Mouse (Mus musculus) embryo, embryonic 9.5 days (tissue): ENCODE results near the gene Adcy3.

ENCODE experiments used
- DNase-seq: peaks from one replicate; pipeline ENCODE4 v3.0.0-alpha.2; 2017; ENCODE audit errors: extremely low spot score

Adcy3 gene

GRCm38 (mm10) chr12:4132941-4133846, at the start of gene Adcy3:
Gene Adcy3 (plus strand): TSS chr12:4133103.
- DNase-seq: peak; percentile 68

DNA sequence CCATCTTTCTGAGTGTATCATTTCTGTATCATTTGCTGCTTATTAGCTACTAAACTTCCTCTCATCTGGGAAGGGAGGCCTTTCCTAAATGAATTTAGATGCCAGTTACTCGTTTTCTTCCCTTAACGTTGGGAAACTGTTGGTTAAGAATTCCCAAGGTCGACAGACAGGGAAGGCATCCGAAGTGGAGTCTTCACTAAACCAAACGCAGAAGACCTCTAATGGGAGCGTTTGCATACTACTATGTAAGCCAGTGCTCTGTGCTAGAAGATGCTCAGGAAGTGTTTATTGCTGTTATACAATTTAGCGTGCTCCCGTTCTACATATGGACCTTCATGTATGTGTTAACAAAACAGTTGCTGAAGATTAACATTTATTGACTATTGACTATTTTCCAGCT, 49.5 kb upstream of the Adcy3 start:
- DNase-seq: no peak

DNA sequence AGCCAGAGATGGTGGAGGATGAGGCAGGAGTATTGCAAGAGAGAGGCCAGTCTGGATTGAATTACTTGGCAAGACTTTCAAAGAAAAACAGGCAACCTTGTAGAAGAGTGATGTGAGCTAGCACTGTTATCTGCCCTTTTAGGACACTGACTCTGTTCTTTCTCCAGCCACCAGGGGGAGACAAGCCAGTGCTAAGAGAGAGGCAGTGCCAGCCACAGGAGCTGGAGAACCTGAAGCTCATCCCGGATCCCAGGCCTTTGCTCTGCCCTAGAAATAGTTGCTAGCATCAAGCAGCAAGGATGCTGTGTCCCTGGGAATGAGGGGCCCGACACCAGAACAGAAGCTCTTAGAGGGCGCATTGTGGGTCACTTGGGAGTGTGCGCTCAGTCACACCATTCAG, 25.5 kb upstream of the Adcy3 start:
- DNase-seq: peak; percentile 64

DNA sequence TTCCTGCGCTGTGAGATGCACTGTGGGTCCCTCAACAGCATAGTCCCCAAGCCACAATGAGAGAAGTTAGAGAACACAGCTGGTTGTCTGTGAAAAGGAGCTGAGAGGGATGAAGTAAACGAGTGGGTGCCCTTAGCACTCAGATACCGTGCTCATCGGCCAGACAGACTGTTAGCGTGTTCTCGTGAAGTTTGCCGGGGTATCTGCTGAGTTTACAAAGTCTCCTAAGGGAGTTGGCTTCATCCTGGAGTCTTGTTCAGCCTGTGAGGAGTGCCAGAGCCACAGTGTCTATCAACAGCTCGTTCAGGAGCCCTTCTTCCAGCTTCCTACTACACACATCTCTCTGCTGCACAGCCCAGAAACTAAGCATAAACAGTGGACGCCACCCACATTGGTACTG, 16.8 kb upstream of the Adcy3 start:
- DNase-seq: no peak

DNA sequence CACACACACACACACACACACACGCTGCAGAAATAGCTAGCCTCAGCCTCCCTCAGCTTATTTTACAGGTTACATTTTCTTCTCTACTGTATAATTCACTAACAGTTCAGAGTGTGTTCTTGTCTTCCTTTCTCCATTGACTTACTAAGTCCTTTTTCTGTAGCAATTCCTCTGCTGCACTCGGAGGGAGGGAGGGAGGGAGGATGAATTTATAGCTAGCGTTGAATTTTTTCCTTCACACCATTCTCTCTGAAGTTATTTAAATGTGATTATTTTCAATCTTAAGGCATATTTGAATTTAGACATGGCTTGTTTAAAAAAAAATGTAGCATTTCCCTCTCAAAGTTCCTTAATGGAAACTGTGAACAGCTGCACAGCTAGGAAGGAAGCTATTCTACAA, 15.8 kb upstream of the Adcy3 start:
- DNase-seq: no peak

DNA sequence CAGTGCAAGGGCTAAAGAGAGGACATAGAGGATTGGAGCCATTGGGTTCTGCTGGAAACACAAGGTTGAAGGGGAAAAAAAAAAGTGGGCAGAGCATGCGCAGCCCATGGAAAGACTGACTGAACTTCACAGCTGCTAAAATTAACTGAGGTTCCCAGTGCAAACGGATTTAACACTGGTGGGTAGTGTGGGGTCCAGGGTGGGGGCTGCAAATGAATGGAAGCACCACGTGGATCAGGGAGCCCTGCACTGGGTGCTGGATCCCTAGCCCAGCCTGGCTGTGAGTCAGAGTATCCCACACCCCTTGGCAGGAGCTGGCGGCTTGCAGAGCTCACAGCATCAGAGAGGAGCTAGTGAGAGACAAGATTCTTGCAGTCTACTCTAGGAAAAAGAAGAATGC, 15.3 kb upstream of the Adcy3 start:
- no peak for DNase-seq

- no peak for DNase-seq
These were observed 5.6 kb upstream of the Adcy3 start for GRCm38 (mm10) chr12:4127346-4127745.

DNA sequence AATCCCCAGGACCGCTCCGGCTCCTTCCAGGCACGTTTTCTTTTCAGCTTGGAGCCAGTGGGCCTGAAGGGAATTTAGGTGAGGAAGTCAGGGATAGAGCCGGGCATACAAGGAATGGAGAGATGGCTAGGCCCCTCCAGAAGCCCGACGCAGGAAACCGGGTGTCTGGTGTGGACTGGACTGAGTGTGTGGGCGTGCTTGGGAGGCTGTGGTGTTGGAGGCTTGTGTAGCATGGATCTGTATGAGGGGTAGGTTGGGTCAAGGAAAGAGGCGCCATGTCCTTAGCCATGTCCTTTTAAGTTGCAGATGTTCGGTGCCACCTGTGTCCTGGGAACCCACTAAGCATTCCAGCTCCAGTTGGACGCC, 927 bp downstream of the Adcy3 start:
- no peak for DNase-seq

- DNase-seq: no peak
These were observed 10.3 kb downstream of the Adcy3 start for GRCm38 (mm10) chr12:4143179-4143578.

DNA sequence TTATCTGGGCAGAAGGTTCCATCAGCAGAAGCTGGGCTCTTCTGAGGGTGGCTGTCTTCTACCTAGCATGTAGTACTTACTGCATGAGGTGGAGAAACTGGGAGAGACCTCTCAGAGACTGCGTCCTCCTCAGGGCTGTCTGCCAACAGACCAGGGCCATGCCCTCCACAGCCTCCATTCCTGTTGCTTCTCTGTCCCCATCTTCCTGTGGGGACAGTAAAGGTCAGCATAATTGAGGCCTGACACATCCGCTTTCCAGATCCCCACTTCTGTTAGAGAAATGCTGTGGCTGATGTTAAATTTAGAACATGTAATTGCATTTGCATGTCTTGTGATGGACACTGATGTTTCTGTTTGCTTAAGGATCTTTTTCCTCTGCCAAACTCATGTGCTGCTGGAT, 18.0 kb downstream of the Adcy3 start:
- no peak for DNase-seq

DNA sequence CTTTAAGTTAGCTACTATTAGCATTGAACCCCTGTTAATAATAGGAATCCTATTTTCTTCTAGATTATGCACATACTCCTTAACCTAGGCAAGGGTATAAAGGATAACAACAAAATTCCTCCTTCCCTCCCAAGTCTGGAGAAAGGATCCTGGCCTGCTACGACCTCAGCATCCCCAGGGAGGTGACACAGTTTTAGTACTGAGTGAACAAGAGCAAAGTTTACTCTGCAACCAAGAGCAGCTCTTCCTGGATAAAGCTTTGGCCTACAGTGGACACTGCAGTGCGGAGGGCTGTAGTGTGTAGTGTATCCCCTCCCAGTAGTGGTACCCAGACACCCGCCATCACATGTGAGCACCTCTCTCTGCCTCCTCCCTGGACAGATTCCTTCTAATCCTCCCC, 19.1 kb downstream of the Adcy3 start:
- no peak for DNase-seq

DNA sequence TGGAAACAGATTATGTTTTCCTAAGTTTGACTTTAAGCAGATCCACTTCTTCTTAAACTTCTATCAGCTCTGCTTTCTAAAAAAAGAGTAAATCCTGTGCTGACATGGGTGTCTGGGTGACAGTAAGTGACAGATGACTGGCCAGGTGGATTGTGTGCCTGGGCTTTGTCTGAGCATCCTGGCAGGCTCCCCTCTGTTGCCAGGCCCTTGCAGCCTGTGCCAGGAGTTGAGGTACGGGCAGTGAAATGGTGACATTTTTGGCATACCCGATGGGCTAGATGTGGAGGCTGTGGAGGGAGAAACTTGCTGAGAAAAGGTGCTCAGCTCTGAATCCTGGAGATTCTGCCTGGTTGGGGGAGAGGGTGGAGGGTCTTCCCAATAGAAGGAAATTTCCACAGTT, 24.6 kb downstream of the Adcy3 start:
- DNase-seq: no peak

GRCm38 (mm10) chr12:4158179-4158578, 25.3 kb downstream of the Adcy3 start:
- DNase-seq: no peak

- DNase-seq: no peak
These were observed 26.1 kb downstream of the Adcy3 start for GRCm38 (mm10) chr12:4158868-4159632.

GRCm38 (mm10) chr12:4160322-4160721, 27.4 kb downstream of the Adcy3 start:
- no peak for DNase-seq

DNA sequence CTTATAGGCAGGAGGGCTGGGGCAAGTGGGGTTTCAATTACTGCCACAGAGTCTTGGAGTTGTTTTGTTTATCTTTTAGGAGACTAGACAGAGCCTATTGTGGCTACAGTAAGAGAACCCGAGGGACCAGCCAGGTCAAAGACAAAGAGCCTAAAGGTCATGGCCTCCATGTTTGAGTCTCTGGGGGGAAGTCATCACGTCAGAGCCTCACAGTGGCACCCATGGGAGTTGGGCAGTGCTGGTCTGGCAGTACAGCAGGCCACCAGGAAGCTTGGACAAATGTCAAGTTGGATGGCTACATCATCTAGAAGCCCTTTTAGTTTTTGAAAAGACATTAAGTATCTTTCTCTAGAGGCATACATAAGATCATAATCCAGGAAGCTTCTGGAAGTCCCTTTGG, 30.0 kb downstream of the Adcy3 start:
- DNase-seq: no peak

DNA sequence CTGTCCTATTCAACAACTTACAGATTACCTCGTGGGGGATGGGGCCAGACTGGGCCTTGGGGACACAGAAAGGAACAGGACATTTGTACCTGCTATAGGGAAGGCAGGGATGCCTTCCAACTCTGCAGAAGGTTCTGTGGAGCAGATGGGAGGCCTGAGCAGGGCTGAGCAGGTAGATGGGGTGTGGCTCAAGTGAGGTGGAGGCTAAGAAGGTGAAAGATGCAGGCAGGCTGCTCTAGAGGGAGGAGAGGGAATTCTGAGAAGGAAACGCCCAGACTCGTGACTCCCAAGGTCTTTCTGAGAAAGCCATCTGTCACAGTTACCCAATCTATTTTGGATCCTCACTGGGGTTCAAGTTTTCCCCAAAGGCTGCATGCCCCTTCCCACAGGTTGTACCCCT, 34.1 kb downstream of the Adcy3 start:
- DNase-seq: no peak

DNA sequence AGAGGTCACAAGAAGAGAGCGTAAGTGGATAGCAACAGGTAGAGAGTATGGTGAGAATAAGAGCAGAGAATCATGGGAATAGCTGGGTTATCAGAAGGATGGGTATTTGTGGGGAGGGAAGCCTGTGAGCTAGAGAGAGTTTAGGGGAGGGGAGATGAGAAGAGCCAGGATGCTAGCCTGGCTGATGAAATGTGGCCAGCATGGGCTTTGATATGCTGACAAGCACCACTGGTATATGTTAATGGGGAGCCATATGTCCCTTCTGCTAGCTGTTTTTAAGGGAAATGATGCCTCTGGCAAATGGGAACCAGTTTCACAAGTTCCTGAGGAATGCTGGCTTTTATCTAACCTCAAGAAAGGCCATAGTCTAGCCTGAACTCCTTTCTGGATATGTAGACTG, 36.2 kb downstream of the Adcy3 start:
- no peak for DNase-seq

DNA sequence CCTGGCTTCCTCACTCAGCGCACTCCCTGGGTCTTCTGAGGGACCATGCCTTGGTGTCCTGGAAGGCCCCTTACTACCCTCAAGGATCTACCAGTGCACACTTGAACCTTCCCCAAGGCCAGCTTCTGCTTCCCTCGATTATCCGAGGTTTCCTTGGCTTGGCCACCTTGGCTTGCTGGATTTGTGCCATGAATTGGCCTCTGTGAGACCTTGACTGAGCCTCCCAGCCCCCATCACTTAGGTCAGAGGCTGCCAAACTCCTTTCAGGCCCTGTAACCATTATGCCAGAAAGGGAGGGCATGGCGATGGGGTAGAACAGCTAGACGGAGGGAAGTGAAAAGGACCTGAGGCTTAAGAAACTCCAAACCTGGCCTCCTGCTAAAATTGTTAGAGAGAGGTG, 36.7 kb downstream of the Adcy3 start:
- DNase-seq: no peak

DNA sequence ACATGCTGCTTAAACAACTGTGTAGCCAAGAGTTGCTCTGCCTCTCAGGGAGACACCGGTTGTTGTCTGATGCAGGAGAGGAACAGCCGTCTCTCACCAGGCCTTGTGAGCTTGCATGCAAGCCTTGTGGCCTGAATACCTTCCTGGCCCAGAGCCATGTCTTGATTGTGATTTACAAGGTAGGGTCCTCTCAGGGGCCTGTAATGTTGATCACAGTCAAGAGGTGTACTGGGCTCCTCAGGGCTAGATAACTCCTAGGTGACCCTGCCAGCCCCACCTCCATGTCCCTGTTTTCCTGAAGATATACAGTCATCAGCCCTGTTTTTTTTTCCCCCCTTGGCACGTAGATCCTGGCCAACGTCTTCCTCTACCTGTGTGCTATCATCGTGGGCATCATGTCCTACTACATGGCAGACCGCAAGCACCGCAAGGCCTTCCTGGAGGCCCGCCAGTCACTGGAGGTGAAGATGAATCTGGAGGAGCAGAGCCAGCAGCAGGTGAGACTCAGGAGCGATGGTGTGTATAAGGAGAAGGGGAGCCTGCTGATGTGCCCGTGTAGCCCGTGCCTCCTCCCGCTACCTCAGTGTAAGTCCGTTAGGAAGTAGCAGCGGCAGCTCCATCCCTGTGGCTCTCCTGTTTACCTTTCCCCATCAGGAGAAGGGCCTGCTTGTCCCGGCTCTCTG, 40.3 kb downstream of the Adcy3 start:
- DNase-seq: no peak

DNA sequence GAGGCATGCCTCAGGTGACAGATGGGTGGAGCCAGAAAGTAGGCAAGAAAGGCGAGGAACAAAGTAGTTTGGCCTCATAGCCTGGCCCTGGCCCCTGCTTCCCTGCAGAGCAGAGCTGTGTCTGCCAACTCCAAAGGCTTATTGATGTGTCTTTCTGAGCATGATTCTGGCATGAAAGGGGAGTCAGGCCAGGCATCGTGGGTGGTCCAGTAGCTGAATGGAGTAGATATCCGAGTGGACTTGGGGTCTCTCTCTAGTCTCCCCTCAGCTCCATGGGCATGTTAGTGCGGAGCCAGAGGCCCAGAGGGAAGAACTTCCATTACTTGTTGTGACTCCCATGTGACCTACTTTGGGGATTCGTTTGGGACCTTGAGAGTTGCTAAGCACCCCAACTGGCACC, 45.9 kb downstream of the Adcy3 start:
- DNase-seq: no peak

GRCm38 (mm10) chr12:4179671-4180233, 46.8 kb downstream of the Adcy3 start:
- no peak for DNase-seq
